Mouse (Mus musculus) lung, postnatal 0 days (tissue): ENCODE data around the gene Gltpd2.
A peak's percentile ranks its signal among the peaks of the same experiment; 100 is the strongest.

ENCODE experiments used
- CTCF ChIP-seq: IDR thresholded peaks from 2 replicates; pipeline ENCODE4 v1.5.1; 2016; ENCODE audit warnings: antibody characterized with exemption, mild to moderate bottlenecking
- EP300 ChIP-seq: IDR thresholded peaks from 2 replicates; pipeline ENCODE4 v1.6.1; 2016; ENCODE audit warnings: antibody characterized with exemption, mild to moderate bottlenecking, control low read depth

GRCm38 (mm10) chr11:70563470-70564275 is 44.7 kb downstream of the Gltpd2 start:
- TF ChIP-seq CTCF (no peak), EP300 (peak; percentile 63; the same call in 1 of the 2 replicates)
